Mouse (Mus musculus) erythroblast, embryonic 14.5 days (primary cell): ENCODE measurements around the gene Npy.

Source experiments
- GATA1 ChIP-seq: IDR thresholded peaks from 2 replicates; pipeline ENCODE4 v1.6.1; 2012; ENCODE audit warnings: low read length, inconsistent platforms, mixed read lengths
- TAL1 ChIP-seq: IDR thresholded peaks from 3 replicates; pipeline ENCODE4 v1.6.1; 2012; ENCODE audit warnings: low read length, inconsistent platforms, mixed read lengths

DNA sequence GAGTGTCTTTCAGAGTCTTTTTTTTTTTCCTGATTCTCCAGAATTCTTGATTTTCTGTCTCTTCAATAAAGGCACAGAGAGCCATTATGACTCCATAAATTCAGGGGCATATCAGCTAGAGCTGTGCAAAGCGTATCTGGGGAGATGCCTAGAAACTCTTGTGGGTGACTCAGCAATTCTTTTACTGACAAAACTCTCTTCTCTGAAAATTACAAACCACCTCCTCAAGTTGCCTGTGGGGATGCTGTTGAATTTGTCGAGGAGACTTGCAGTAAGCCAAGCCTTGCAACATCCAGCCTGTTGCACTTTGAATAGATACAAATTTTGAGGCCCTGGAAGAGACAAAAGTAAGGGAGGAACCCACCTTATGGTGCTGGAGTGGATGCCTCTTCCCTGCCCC, 34.3 kb downstream of the Npy start:
- no peak for TF ChIP-seq GATA1
- TF ChIP-seq TAL1 = no peak
